Mouse (Mus musculus): ENCODE results near the gene Kpna7. TPM values are rescaled to one million over a fixed set of nuclear protein-coding genes. Genes with fewer than 3 reads are reported as not detected.

Kpna7 gene
- total RNA-seq, 2 experiments from 2014 or later, result not detected

DNA sequence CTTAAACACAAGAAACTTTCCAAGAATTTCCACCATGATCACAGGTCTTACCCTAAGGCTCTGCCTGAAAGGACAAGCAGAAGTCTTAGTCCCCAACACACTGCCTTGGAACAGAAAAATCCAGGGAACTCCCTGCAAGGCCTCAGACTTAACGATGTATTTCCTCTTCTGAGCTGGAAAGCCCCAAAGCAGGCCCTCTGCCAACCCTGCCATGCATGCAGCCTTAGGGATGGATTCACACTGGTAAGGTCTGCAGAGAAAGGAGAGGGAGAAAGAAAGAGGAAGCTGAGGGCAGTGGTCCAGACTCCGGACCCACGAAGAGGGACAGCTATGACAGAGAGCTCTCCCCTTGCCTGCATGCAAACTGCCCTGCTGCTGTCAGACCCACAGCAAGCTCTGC lies 120.4 kb downstream of the Kpna7 start:
- DNase-seq, result peak in 1 of 2 experiments; percentile 39

DNA sequence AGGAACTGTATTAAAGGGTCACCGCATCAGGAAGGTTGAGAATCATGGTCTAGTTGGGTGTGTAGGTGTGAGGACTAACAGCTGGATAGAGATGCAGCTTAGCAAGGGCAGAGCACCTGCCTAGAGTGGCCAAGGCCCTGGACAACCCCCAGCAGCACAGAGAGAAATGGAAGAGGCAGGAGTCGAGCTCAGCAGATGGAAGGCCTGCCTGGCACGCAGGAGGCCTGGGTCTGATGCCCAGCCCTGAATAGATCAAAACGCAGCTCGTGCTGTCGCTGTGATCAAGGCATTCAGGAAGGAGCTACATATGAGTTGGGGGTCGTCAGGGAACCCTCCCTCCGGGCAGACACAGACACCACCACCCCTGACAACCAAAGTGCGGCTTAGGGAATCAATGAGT lies 125.6 kb downstream of the Kpna7 start:
- DNase-seq, result no peak

DNA sequence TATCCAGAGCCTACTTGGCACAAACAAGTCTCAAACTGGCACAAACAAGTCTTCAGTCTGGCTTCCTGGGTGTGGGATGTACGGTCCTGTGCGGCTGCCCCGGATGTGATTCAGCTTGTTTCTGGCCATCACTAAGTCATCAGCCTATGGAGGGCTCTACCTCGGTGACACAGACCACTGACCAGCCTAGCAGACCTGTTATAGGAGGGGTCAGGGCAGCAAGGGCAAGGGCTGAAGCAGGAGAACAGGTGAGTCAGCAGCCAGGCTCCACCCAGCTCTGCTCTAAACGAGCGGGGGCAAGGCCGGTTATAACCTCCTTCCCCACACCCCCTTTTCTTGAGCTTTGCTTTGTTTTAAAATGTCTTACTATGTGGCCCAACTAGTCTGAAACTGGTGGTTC lies 129.4 kb downstream of the Kpna7 start:
- DNase-seq, result no peak

DNA sequence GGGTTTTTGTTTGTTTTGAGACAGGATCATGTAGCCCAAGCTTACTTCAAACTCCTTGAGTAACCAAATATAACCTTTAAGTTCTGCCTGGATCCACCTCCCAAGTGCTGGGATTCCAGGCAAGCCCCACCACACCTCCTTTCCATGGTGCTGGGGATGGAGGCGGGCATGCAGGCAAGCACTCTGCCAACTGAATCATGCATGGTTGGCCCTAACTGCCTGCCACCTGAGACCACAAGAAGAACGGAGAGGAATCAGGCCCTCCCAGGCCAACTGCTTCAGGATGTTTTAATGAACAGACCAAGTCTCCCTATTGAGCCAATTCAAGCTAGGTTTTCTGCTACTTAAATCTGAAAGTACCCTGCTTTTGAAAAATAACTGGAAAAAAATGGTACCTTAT lies 131.2 kb downstream of the Kpna7 start:
- no peak for DNase-seq

DNA sequence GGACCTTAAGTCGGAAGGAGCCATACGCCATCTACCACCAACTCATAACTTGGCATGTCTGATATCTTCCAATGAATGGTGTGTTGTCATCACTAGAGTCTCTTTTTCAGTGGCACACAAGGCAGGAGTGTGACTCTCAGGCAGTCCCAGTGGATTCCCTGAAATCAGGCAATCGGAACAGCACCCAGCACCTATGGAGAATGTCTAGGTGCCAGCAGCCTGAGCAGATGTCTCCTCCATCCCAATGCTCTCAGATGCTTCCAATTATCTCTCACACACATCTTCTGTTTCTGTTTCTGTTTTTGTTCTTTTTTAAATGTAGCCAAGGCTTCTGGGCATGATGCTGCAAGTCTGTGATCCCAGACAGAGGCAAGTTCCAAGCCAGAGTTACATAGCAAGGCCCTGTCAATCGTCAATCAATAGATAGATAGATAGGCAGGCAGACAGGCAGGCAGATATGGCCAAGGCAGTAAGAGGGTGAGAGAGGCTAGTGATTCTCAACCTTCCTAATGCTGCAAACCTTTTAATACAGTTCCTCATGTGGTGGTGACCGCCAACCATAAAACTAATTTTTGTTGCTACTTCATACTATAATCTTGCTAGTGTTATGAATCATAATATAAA lies 133.3 kb downstream of the Kpna7 start:
- no peak for DNase-seq

DNA sequence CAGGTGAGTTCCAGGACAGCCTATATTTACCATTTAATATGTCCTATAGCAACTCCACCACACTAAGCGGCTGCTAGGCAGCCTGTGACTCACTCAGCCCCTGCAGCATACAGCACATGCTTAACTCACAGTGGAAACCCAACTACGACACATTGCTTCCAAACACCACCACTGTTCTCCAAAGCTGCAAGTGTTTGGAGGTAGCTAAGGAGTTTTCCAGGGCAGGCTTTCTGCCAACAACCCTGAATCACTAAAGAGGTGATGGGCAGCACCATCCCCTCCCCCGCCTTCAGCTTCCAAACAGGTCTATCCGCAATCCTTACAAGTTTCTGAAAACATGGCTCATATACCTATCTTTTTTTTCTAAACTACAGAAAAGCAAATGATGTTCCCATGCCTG lies 134.0 kb downstream of the Kpna7 start:
- DNase-seq, result no peak

DNA sequence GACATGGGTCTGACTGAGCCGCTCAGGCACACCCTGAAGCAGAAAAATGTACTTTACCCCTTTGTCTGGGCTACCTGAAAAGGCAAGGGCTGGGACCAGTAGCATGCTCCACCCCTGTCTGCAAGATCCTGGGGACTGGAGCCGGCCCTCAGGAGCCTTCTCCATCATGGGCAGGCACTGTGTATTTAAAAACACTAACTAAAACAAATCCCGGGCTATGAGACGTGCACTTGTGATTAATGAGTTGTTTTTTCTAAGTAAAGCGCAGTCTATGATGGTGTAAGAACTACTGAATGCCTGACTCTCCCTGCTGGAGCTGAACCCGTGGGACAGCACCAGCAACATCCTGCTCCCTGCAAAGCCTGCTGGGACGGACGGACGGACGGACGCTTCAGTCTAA lies 135.4 kb downstream of the Kpna7 start:
- no peak for DNase-seq

DNA sequence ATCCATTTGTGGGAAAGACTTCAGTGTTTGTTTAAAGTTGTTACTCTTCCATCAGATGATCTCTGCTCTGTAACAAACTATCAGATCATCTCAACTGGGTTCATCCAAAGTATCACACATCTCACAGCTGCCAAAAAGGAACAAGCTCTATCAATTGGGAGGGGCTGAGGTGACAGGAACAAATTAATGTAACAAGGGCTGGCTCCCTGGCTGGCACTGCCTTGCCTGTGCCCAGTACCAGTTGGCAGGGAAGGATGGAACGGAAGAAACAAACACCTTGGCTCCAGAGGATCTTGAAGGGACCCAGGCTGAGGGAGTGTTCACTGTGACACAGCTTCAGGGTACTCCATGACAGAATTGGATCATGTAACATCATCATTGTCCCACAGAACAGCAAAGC lies 135.8 kb downstream of the Kpna7 start:
- no peak for DNase-seq

DNA sequence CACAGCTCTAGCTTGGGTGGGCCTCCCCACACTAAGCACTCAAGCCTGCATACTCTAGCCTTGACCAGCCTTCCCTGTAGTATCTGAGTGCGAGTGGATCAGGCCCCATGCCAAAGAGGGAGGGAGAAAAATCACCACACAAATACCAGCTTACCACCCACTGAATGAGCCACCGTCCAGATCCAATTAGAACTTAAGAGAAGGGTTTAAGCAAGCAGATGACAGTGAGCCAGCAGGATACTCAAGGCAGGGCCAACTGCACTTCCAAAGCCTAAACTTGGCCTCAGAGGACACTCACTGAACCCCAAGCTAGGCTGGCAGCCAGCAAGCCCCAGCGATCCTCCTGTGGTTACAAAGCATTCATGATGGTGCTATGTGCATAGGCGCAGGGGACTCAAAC lies 137.8 kb downstream of the Kpna7 start:
- DNase-seq, result peak; percentile 77 to 81

DNA sequence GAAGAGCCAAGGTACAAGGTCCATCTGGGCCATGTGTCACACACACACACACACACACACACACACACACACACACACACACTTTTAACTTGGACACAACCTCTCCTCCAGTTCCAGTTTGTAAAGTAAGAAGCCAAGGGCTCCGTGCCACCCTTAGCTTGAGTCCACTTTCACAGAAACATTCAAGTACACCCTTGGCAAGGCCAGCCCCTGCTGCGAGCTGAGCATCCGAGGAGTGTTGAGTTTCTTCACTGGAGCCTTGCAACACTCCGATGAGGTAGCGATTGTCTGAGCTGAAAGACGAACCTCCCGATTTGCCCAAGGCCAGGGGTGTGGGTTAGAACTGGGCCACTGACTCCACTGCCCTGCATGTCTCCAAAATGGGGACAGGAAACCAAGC lies 138.9 kb downstream of the Kpna7 start:
- peak; percentile 57 to 59 for DNase-seq

DNA sequence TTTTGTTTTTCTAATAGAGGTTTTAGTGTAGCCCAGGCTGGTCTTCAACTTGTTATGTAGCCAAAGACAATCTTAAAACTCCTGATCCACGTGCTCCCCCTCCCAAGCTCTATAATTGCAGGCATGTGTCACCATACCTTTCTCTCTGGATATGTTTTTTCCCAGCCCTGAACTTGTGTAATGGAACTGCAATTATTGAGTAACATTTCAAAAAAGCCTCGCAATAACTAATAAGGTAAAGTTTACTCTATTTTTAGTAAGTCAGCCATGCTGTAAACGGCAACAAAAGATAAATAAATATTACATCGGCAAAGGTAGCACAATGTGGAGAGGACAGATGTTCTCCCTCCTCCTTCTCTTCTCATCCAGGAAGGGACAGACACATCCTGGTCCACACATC lies 139.5 kb downstream of the Kpna7 start:
- DNase-seq, result no peak

DNA sequence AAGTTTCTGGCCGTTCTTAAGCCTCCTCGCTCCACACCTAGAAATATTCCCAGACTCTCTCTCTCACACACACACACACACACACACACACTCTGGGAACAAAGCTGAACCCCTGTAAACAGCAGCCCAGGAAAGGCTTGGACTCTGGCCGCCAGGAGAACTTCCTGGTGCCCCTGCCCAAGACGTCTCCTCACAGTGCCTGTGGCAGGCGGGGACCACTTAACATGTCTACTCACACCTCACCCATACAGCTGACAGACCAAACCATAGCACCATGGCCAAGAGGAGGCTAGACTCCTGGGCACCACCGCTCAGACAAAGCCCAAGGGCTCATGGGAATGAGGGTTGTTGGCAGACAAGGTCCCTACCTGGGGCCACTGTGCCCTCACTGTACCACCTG lies 140.5 kb downstream of the Kpna7 start:
- DNase-seq, result no peak

DNA sequence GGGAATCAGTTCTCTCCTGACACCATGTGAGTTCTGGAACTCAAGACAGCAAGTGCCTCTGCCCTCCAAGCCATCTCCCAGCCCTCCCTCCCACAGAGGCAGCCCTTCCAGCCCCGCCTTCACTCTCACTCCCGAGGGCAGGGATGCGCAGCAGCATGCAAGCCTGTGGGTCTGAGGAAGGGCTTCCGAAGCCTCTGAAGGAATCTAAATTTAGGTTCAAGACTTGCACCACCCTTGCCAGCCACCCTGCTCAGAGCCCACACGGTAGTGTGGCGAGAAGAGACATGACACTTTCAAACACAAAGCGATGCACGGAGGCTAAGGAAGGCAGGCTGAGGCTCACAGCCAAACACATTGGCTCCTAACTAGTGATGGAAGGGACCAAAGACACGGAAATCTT lies 141.4 kb downstream of the Kpna7 start:
- DNase-seq, result no peak

DNA sequence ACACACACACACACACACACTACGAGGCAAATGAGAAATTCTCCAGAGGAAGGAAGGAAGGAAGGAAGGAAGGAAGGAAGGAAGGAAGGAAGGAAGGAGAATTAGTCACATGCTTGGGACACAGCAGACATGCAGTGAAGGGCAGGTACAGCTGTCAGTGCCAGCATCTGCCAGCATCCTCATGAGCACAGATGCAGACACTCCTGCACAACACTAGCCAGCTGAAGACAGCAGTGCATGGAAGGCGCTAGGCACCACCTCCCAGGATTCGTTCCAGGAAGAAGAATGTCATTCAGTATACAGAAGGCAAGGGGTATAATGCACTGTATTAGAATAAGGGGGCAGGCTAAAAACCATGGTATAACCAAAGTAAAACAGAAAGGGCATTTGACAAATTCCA lies 142.9 kb downstream of the Kpna7 start:
- no peak for DNase-seq

DNA sequence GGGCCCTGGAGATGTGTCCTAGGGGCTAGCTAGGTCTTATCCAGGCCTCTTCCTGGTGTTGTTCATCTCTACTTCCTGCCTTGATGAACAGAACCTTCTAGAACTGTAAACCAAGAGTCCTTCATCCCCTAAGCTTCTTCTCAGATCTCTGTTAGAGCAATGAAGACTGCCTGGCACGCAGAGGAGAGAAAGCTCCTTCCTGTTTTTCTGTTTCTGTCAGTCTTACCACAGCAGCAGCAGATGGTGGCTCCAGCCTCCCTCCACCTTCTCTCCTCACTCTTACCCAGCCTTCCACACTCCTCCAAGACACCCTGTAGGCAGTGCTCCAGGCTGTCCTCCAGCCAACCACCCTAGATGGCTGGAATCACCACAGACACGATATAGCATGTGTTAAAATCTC lies 146.5 kb downstream of the Kpna7 start:
- DNase-seq, result no peak

Other genes with a start within 250 kb of the Kpna7 start
- 10 to 100 TPM; 18.6 to 24.8 TPM for gene Smurf1, start 118.2 kb downstream of the Kpna7 start, total RNA-seq (2021)
- not detected for gene Gm4871, start 51.3 kb downstream of the Kpna7 start, total RNA-seq (2021)
- not detected for gene 1700018F24Rik, start 41.0 kb downstream of the Kpna7 start, total RNA-seq (2021)
- 100 to 1,000 TPM; 120 to 123 TPM for gene Arpc1a, start 200 bp downstream of the Kpna7 start, total RNA-seq (2021)
- 100 to 1,000 TPM; 241 to 271 TPM for gene Arpc1b, start 30.2 kb upstream of the Kpna7 start, total RNA-seq (2021)
- 10 to 100 TPM; 88.0 to 92.1 TPM for gene Pdap1, start 56.2 kb upstream of the Kpna7 start, total RNA-seq (2021)
- gene Bud31, start 56.3 kb upstream of the Kpna7 start, total RNA-seq (2021), result 100 to 1,000 TPM; 113 to 117 TPM
- gene Ptcd1, start 83.1 kb upstream of the Kpna7 start, total RNA-seq (2021), result 10 to 100 TPM; 22.4 to 31.3 TPM
- 10 to 100 TPM; 19.0 to 19.3 TPM for gene Cpsf4, start 83.2 kb upstream of the Kpna7 start, total RNA-seq (2021)
- 100 to 1,000 TPM; 485 to 492 TPM for gene Atp5j2, start 108.0 kb upstream of the Kpna7 start, total RNA-seq (2021)
- gene Zkscan14, start 117.8 kb upstream of the Kpna7 start, total RNA-seq (2021), result 1 to 10 TPM; 7.2 to 9.9 TPM
- 10 to 100 TPM; 11.6 to 13.0 TPM for gene Zkscan5, start 120.5 kb upstream of the Kpna7 start, total RNA-seq (2021)
- 10 to 100 TPM; 50.6 to 68.6 TPM for gene Zfp655, start 147.7 kb upstream of the Kpna7 start, total RNA-seq (2021)
- 10 to 100 TPM; 15.0 to 15.7 TPM for gene Zscan25, start 196.5 kb upstream of the Kpna7 start, total RNA-seq (2021)

Measured in adrenal gland, postnatal 36 days (tissue).